Mouse (Mus musculus): ENCODE data around the gene Grm7. TPM values are rescaled to one million over a fixed set of nuclear protein-coding genes. Genes with fewer than 3 reads are reported as not detected.

Gene Grm7
- 0.03 and 2.7 TPM in 2 replicates for polyA plus RNA-seq (2012; rRNA removed; ENCODE audit: low replicate concordance)

DNA sequence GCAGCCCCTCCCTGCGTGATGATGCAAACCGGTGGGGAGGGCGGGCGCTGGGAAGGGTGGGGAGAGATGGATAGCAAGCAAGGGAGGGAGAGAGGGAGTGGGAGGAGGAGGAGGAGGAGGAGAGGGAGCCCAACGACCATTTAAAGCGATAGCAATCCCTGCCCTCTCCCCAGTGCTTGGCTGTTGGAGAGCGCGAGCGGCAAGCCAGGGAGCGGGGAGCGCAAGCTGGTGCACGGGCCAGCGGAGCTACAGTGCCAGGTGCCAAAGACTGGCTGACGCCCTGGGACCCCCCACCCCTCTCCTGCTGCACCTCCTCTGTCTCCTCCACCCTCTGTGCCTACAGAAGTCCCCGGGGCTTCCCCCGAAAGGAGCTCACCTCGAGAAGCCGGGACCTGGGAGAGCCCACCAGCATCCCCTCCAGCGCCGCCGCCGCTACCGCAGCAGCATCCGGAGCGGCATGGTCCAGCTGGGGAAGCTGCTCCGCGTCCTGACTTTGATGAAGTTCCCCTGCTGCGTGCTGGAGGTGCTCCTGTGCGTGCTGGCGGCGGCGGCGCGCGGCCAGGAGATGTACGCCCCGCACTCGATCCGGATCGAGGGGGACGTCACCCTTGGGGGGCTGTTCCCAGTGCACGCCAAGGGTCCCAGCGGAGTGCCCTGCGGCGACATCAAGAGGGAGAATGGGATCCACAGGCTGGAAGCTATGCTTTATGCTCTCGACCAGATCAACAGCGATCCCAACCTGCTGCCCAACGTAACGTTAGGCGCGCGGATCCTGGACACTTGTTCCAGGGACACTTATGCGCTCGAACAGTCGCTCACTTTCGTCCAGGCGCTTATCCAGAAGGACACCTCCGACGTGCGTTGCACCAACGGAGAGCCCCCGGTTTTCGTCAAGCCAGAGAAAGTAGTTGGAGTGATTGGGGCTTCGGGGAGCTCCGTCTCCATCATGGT is at the start of gene Grm7:
Grm7 (plus strand) TSS at position 171 of the 951 bp plus-strand sequence.

Measured in subcutaneous adipose tissue, adult 2 months (tissue).